Mouse (Mus musculus): ENCODE measurements around the gene Cep83.
A peak's percentile ranks its signal among the peaks of the same experiment; 100 is the strongest.

Gene Cep83

DNA sequence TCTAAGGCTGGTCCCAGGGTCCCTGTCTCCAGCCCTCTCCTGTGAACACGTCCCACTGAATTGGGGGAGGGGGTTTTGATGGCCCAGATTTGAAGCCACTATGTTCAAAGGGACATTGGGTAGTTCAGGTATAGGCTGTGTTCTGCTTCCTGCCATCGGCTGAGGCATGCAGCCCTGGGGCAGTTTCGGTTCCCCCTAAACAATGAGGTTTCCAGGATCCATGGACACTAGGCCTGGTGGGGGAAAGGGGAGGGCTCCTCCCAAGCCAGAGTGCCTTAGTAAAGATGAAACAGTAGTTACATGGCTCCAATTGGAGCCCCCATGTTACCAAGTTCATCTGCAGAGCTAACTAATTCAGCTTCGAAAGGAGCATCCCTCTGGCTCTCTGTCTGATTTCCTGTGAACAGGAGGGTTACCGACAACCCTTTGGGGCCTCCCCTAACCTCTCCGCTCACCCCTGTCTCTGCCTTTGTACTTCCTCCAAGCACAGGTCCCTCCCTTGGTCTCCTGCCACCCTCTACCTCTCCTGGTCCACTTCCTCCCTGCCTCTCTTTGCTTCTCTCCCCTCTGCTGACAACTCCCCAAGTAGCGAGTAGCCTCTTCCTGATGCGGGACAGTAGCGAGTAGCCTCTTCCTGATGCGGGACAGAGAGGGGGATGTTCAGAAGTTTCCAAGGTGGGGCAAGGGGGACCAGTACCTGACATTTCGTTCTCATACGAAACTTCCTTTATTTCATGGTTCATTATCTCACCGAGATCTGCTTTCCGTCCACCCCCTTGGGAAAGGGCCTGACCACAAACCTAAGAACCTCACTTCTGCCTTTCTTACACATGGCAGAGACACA lies 139.7 kb downstream of the Cep83 start:
- DNase-seq: peak; percentile 29

DNA sequence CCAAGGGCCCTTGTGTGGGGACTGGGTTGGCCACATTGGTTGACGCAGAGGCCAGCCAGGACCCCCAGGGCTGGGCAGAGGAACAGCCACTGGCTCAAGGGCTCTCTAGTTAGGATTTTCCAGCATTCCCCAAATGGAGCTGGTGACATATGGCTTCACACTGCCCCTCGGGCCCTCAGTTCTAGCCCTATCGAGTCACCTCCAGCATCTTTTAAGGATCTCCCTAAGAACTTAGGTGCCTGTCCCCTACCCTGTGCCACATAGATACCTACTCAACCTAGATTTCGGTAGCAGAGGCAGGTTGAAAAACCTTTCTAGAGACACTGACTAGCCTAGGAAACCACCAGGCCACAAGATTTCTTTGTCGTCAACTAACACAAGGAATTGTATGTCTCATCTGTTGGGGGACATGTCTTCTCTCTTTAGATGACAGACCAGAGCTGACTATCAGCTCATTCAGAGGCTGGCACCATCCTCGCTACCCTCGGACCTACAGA lies 140.3 kb downstream of the Cep83 start:
- DNase-seq: no peak

DNA sequence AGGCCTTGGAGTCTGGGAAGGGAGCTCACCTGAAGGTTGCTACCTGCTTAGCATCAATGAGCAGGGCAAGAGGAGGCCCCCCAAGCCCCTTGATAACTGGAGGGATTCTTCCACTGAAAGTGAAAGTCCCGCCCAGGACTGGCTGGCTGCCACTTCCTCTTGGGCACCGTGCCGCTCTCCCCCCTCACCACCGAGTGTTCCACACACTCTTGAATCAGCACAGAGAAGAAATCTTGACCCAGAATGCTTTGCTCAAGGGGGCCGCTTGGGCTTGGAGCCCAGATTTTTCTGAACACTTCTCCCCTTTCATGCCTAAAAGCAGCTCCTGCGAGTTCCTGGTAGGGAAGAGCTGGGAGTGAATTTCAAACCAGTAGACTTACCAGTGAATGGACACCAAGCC lies 141.0 kb downstream of the Cep83 start:
- DNase-seq: peak; percentile 97

- no peak for DNase-seq
Measured at GRCm38 (mm10) chr10:94835874-94836273, 147.4 kb downstream of the Cep83 start.

All from lung, postnatal 14 days (tissue).